Mouse (Mus musculus): ENCODE results near the gene Prpf4b.
"Not testable (repeated sequence)": the region's sequence is repeated elsewhere in the genome, so short reads cannot be mapped to it uniquely, and the experiment has no call there.

The Prpf4b gene

DNA sequence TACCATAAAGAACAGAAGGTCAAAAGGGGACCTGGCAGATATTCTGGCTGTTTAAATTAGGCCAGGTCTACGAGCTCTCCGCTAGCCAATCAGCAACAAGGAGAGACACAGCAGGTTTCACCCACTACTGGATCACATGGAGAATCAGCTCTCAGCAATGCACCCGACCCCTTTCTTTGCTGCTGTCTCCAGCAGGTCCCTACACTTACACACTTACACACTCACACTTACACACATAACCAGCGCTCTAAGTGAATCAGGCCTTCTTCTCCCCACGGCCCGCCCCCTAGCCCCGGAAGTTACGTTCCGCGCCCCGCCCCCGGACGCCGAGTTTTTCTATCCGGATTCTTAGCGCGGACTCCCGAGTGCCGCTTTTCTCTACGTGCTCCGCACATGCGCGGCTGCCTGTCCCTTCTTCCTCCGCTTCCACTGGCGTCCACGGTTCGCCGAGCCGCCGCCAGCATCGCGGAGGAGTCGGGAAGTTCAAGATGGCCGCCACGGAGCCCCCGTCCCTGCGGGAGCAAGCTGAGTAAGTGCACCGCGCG is at the start of gene Prpf4b:
TSS of gene Prpf4b (plus strand) at position 137 of the 545 bp plus-strand sequence.
- DNase-seq (ENCODE audit: low spot score), result peak; percentile 89

DNA sequence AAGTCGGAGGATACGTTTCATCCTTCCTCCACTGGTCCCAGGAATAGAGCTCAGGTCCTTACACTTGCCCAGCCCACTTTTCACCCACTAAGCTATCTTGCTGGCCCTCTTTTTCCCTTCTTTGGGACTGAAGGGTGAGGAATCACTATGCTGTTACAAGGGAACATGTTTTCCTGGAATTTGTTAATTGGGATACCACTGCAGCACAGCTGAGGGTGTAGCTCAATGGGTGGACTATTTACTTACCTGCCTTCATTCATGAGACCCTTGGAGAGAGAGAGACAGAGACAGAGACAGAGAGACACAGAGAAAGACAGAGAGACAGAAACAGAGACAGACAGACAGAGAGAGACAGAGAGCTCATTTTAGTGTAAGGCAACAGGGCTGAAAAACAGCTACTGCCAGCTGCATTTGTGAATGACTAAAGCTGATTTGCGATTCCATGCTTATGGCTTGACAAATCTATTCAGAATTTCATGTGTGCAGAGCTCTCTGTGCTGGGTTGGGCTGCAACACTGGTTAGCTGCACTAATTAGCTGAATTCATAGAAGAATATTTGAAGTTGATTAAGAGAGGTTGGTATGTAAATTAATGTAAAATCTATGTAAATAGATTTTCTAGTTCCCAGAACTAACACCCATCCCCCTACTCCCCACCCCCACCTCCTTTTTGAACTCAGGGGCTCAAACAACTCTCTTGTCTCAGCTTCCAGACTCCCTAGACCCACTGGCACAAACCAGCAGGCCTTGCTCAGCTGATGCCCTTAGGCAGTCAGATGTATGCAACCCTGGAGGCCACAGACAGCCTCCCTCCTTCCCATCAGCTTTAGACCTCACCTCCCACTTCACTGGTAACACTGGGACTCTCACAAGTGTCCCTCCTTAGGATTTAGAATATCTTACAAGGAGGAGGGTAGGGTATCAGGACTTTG is 48.1 kb upstream of the Prpf4b start:
- DNase-seq (ENCODE audit: low spot score), result no peak

DNA sequence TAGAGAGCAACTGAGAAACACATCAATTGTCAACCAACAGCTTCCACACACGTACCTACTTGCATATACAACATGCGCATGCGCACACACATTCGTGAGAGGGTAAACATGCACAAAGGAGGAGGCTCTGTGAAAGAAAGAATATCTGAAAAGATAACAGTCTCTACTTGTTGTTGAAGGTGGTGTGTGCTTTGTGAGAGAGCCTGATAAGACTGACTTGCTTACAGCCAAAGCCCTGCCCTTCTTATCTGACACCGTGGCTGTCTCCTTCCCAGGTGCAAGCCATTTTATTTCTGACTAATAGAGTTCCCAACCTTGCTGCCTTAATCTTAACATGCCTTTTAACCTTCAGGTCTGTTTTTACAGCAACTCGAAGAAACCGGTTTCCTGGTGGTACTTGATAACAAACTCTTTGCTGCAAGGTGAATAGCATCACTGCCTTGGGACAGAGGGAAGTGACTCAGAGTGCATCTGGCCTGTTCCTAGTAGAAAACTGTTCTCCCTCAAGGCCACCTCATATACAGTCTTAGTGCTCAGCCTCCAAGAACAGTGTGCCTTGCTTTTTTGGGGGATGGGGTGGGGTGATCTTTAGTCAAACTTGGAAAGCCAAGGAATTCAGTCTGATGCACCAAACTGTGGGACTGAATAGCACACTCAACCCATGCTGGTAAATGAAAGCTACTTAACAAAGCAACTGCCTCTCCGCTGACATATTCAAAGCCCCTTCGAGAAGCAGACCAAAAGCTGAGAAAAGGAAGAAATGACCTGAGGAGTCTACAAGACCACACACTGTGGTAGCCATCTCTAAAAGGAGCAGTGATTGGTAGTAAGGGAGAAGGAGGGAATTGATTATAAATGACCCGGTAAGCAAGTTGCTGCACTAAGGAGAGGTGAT is 46.9 kb upstream of the Prpf4b start:
- DNase-seq (ENCODE audit: low spot score), result peak; percentile 71

DNA sequence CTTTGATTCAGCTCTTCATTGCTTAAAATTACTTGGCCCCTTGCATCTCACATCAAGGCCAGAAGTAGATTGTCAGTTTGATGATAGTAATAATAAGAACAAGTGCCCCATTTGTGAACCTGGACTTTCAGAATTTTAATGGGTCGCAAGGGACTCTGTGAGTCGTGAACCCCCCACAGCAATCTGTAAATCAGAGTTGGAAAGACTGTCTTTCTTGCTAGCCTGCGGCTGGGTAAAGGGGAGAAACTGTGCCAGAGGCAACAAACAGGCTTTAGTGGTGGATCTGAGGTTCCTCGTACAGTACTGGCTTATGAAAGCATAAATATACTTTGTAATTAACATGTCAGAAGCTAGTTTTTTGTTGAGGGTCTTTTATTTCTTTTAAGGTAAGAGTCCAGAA is 32.3 kb upstream of the Prpf4b start:
- no peak for DNase-seq (ENCODE audit: low spot score)

DNA sequence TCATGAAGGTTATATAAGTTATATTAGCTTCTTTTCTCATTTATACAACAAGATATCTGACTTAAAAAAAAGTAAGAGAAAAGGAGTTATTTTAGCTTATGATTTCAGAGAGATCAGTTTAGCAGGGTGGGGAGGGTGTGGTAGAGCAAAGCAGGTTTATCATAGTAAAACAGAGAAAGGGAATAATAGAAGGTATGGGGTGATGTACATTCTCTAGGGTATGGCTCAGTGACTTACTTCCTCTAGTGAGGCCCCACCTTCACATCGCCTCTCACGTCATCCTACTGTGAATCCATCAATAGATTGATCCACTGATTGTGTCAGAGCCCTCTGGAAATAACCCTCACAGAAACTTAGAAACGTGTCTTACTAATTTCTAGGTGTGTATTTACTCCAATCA is 24.3 kb upstream of the Prpf4b start:
- no peak for DNase-seq (ENCODE audit: low spot score)

DNA sequence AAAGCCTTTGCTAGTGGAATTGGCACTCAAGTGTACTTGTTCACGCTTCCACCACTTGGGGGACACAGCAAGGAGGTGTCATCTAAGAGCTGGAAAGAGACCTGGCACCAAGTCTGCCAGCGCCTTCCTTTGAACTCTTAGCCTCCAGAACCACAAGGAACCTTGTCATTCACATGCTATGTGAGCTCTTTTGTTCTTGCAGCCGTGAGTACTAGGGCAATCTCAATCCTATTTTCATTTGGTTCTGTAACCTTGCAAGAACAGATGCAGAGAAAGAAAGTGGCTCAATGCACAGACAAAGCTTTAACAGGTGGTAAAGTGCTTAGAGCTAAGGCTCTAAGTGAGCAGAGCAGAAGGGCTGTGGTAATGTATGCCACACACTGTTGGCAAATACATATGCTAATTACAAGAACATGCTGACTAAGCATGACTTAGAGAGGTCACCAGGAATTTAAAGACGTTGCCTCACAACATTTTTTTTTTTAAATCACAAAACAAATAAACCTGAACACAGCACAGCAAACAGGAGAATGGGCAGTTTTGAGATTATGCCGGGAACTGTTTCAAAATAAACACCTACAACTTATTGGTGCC is 23.8 kb upstream of the Prpf4b start:
- DNase-seq (ENCODE audit: low spot score), result no peak

DNA sequence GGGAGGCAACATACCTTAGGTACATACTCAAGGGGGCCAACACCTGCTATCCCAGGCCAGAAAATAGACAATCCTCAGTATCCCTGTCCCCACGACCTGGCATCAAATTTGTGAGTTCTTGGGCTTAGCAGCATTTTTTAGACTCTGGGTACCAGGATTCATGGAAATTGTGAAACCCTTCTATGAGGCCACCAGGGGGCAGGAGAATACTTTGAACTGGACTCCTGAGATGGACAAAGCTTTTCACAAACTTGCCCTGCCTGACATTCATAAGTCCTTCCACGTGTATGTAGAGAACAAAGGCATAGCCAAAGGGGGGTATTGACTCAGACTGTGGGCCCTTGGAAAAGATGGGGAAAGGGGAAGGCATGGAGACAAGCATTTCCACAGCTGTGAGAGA is 17.6 kb upstream of the Prpf4b start:
- DNase-seq (ENCODE audit: low spot score), result peak; percentile 51

DNA sequence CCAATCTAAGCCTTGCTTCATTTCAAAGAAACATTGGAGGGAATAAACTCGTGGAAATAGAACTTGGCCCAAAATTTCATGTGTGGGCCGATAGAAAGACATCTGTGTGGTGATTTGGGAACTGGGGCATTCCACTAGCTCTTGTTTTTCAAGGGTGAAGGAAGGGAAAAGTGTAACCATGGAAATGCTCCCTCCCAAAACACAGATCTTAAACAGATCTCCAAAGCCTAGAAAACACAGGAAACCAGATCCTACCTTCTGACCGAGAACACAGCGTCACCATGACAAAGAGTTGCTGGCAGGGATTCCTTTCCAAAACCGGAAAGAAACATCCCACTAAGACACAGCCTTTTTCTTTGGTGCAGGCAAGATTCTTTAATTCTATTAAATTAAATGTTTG is 15.7 kb upstream of the Prpf4b start:
- DNase-seq (ENCODE audit: low spot score), result no peak

DNA sequence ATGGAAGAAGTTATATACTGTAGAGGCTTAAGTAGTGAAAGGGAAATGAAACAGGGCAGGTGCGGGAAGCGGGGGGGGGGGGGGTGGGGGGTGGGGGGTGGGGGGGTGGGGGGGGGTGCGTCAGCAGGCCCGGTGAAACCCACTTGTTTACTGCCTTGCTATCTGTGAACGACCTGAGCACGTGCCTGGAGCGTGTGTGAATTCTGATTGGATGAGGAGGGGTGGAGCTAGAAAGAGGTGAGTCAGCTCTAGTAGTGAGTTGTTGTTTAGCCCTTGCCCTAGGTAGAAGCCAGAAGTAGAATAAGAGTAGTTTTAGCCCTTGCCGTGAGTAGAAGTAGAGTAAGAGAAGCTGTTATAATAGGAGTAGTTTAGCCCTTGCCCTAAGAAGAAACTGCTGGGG is 13.9 kb upstream of the Prpf4b start:
- DNase-seq (ENCODE audit: low spot score), result not testable (repeated sequence)

DNA sequence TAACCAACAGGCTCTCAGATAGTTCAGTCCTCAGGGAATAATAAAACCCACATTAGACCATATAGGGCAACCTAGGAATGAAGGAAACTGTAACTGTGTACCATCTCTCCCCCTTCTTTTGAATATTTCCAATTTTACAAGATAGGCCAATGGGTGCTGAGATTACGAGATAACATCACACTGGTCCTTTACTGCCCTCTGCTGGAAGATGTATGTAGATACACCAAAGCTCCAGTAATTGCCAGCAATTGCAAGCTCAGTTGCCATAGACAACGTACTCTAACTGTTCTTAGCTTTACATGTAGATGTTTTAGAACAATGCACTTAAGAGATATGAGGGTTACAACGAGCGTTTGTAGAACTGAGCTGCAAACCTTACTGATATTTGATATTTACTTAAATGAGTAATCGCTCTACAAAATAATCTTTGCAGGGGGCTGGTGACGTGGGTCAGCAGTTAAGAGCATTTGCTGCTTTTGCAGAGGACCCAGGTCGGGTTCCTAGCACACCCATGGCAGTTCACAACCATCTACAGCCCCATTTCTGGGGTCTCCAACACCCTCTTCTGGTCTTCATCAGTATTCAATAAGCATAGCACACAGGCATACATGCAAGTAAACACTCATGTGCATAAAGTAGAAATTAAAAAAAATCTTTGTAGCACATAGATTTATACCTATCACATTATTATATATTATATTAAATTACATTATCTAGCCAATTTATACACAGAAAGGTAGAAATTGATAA is 10.5 kb upstream of the Prpf4b start:
- DNase-seq (ENCODE audit: low spot score), result peak; percentile 70

DNA sequence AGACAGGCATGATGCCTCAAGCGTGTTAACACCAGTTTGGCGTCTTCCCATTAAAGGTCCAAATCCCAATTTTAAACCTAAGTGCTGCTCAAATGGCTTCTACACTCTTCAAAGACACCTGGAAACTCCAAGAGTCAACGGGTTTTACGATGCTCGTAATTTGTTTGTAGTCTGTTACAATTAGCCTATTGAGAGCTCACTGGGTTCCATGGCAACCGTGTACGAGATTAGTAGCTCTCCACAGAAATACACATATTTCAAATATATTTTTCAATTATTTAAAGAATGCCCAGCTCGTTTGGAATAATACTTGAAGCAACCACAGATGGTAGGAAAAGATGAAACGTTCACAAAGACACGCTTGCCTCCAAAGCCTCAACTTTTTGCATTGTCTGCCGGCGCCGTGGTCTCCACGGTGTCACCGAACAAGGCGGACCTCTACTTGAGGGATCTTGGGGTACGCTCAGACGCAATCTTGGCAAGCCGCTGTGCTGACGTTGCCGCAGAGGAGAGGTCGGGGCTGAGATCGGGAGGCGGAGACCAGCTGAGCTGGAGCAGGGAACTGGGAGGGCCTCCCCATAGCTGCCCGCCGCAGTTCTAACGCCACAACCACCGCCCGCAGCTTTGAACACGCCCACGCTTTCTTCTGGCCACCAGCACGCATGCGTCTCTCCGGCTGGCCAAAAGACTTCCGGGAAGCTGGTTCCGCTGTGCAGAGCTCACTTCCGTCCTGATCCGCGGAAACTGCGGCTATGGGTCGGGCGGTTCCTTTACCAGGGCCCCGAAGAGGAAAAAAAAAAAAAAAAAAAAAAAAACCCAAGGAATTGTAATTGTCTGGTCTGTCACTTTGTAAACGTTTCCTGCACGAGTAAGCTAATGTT is 1.1 kb upstream of the Prpf4b start:
- DNase-seq (ENCODE audit: low spot score), result peak; percentile 94

DNA sequence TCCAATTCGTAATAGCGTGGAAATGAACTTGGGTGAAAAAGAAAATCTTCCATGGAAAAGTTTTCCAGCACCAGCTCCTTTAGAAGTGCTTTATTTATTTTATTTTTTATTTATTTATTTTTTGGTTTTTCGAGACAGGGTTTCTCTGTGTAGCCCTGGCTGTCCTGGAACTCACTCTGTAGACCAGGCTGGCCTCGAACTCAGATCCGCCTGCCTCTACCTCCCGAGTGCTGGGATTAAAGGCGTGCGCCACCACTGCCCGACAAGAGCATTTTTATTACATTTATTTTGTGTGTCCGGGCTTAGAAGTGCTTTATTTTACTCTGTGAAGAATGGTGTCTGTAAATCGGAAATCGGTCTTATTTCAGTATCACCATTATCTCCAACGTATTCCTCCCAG is 366 bp upstream of the Prpf4b start:
- DNase-seq (ENCODE audit: low spot score), result not testable (repeated sequence)

DNA sequence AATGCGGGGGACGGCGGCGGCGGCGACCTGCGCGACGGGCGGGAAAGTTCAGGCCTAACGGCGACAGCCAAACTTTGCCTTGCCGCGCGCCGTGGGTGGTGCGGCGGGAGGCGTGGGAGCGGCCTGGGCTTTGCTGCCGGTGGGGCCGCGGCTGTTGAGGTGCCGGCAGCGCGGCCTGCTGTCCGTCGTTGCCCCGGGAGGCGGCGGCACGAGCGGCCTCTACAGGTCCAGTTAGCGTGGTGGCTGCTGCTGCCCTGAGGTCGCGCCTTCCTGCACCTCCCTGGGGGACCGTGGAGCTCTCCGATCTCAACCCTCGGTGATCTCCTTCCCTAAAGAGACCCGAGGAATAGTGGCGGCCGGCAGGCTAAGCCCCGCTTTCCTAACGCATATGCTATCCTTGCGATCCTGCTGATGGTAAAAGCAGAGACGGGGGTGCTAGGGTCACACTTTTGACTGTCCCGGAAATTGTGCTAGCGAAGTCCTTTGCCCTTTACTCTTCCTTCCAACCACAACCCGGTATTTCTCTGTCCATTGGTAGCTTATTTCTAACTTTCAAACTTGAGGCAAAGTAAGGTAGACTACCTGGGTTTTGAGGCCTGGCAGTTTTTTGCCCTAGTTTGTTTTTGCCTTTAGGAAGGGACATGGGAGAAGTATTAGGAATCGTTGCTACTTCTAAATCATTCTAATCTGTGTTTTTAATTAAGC is 791 bp downstream of the Prpf4b start:
- peak; percentile 51 for DNase-seq (ENCODE audit: low spot score)

DNA sequence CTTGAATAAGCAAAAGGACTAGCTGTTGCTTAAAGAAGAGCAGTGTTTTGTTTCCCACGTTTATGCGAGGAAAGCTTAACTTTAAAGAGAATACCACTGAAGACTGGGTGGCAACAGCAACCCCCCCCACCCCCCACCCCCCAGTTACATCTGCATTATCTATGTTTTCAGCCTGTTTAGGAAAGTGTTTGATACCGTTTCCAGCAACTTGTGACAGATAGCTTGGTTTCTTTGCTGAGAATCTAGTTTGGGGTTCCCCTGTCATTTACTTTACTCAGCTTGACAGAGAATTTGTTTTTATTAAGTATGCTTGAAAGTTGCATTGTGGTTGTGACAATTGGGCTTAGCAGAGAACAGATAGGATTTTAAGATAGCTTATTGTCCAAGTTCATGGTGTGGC is 1.4 kb downstream of the Prpf4b start:
- peak; percentile 58 for DNase-seq (ENCODE audit: low spot score)

DNA sequence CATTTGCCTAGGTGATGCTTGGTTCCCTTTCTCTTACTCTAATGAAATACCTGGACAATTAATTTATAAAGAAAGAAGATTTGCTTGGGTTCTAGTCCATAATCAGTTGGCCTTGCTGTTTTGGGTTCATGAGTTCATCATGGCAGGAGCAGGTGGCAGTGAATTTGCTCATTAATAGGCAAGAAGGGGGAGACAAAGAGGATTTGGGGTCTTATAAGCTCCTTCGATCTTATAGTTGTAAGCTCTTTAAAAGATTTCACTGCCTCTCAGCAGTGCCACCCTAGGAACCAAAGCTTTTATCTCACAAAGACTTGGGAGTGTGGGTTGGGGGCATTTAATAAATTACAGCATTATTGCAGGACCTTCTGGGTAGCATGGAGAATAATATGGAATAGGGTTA is 17.8 kb downstream of the Prpf4b start:
- DNase-seq (ENCODE audit: low spot score), result no peak

DNA sequence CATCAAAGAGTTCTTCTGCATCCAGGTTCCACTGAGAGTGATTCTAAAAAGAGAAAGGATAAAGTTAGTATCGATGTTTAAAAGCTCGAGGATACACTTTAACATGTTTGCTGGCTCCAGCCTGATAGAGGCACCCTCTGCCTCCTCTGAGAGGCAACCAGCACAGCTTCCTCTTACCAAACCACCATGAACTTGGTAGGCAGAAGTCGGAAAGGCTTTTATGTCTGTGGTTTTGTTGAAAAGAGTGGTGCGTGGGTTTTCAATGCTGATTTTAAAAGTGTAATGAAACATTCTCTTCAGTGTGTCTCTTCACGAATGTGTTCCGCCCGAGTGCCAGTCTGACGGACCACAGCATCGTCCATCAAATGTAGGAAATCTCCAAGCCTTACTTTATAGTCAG is 39.5 kb downstream of the Prpf4b start:
- no peak for DNase-seq (ENCODE audit: low spot score)

DNA sequence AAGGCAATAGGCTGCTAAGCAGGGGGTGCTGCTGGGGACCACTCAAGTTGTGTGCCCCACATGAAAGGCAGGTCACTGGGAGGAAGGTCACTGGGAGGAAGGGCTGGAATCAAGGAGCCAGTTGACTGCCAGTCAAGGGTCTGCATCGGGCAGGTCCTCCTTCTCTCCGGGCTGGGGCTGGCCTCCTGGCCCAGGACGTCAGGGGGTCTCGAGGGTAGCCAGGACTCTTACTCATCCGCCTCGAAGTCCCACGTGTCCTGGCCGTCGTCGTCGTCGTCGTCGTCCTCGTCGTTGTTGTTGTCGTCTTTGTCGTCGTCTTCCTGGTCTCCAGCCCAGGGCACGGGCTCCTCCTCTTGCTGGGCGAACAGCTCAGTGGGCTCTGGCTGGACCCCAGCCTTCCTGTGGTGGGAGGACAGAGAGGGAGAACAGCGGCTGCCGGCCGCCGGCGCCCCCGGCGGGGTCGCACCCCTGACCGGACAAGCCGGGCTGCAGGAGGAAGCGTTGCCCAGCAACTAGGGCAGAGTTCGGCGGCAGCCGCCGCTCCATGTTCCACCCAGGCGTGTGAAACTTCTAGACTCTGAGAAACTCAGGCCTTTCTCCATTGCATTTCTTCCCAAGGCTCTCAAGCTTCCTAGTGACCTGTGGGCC is 41.5 kb downstream of the Prpf4b start:
- no peak for DNase-seq (ENCODE audit: low spot score)

DNA sequence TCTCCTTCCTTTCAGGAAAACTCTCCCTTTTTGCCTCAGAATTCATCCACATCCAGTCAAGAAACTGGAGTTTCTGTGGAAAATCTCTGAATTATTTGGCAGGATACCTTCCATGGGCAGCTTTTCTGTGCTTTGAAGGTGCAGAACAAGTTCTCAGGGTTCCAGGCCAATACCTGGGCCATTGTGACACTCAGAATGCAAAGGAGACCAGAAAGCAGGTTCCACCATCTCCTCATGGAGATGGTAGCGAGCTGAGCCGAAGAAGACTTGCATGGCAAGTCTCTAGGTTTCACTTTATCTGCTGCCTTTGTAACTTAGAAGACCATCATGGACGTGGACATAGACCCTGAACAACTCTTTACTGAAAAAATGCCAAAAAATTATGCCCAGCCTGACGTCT is 49.1 kb downstream of the Prpf4b start, which contains the start of the genes Fam217a and 4933417A18Rik:
TSS of gene Fam217a (minus strand) at position 101 of the 400 bp plus-strand sequence.
TSS of gene 4933417A18Rik (plus strand) at position 200 of the 400 bp plus-strand sequence.
- no peak for DNase-seq (ENCODE audit: low spot score)

All from c-Kit-positive CD71-positive TER-119-positive erythroid progenitor cells, embryonic 14.5 days (primary cell).